Mouse (Mus musculus) kidney, adult 2 months (tissue): ENCODE measurements at regions not wholly inside any gene's neighbourhood (a gene's known extent, or its start where the extent isn't known, plus 50 kb on each side); places are given as distances from the start of the nearest gene placed in this dataset.
A peak's percentile ranks its signal among the peaks of the same experiment; 100 is the strongest.

Source experiments
- DNase-seq: peaks from one replicate; pipeline ENCODE4 v3.0.0; 2021
- H3K27ac ChIP-seq: fragments of 200-500 bp; 2 replicates; pipeline ENCODE4 v1.5.1; 2012; ENCODE audit warnings: low read depth, low read length, control low read depth, inconsistent platforms; ENCODE audit not compliant: insufficient read depth
- H3K27me3 ChIP-seq: fragments of 200-500 bp; replicated peaks from 2 replicates; pipeline ENCODE4 v1.6.1; 2012; ENCODE audit warnings: mild to moderate bottlenecking, moderate library complexity, low read length, inconsistent platforms; ENCODE audit not compliant: control insufficient read depth, insufficient read depth
- H3K36me3 ChIP-seq: fragments of 200-500 bp; 2 replicates; pipeline ENCODE4 v1.6.1; 2012; ENCODE audit warnings: mild to moderate bottlenecking, moderate library complexity, low read length, inconsistent platforms; ENCODE audit not compliant: control insufficient read depth, insufficient read depth
- H3K4me1 ChIP-seq: fragments of 200-500 bp; 2 replicates; pipeline ENCODE4 v1.6.1; 2011; ENCODE audit warnings: low read length; ENCODE audit not compliant: control insufficient read depth, insufficient read depth
- H3K4me3 ChIP-seq: fragments of 200-500 bp; 2 replicates; pipeline ENCODE4 v1.5.1; 2011; ENCODE audit warnings: mild to moderate bottlenecking, low read depth, low read length, control low read depth; ENCODE audit not compliant: insufficient read depth
- CTCF ChIP-seq: fragments of 200-500 bp; conservative IDR thresholded peaks from 2 replicates; pipeline ENCODE4 v1.5.1; 2011; ENCODE audit warnings: low read depth, mild to moderate bottlenecking, control low read depth, low read length, moderate library complexity, mixed read lengths; ENCODE audit not compliant: insufficient read depth, insufficient read length
- POLR2A ChIP-seq: fragments of 200-500 bp; IDR thresholded peaks from one replicate; pipeline ENCODE4 v1.6.1; 2011; ENCODE audit warnings: low read depth, low read length, control low read depth
- WGBS: fragments of 180-500 bp; shearing (Covaris S2); methylation state at CpG from one replicate; pipeline ENCODE4 v1.1.7; 2018; 5-methylcytosine and 5-hydroxymethylcytosine counted together

DNA sequence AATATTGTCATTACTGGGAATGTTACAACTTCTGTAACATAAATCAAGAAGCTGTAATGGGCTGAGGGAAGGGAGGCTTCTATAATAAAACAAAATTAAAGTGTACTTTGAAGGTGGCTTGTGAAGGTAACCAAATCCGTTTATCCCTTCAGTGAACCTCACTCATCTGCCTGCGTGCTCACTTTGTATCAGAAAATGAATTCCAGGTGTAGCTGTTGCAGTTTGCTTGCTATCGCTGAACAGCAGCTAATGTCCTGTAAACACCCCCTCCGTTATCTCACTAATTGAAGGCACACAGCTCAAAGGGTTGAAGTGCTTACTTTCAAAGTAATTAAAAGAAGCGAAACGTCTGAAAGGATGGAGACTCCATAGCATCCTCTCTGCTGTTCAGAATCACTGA, 547.2 kb upstream of the Adam34 start:
- TF ChIP-seq POLR2A (no peak), CTCF (no peak)
- WGBS, result 36% methylated on average over 6 of the region's 6 CpGs
- H3K4me1 ChIP-seq, result no peaks in the 10 kb centered on the region
- H3K27ac ChIP-seq, result no peak overlapping the region
- no peaks in the 10 kb centered on the region for H3K36me3 ChIP-seq
- DNase-seq, result no peak
- H3K27me3 ChIP-seq, result no peaks in the 10 kb centered on the region
- no peak overlapping the region for H3K4me3 ChIP-seq

DNA sequence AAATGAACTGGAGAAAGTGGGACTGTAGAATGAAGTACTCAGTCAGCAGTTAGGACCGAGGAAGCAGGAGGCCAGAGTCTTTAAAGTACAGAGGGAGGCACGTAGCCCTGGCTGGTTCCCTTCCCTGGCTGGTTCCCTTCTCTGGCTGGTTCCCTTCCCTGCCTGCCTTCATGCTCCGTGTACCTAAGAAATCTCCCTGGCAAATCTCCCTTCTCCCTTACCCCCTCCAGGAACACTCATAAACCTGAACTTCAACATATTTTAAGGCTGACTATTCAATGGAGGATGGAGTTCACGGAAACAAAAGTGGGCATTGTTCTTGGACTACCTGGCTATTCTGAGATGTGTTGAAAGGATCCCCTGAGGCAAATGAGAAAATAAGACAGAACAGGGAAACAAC, 551.2 kb upstream of the Adam34 start:
- no peaks in the 10 kb centered on the region for H3K36me3 ChIP-seq
- H3K4me3 ChIP-seq, result no peak overlapping the region
- DNase-seq, result no peak
- WGBS, result 52% methylated on average over 4 of the region's 4 CpGs
- H3K27ac ChIP-seq, result no peak overlapping the region
- H3K4me1 ChIP-seq, result no peaks in the 10 kb centered on the region
- no peaks in the 10 kb centered on the region for H3K27me3 ChIP-seq
- TF ChIP-seq CTCF, result no peak
- no peak for TF ChIP-seq POLR2A

DNA sequence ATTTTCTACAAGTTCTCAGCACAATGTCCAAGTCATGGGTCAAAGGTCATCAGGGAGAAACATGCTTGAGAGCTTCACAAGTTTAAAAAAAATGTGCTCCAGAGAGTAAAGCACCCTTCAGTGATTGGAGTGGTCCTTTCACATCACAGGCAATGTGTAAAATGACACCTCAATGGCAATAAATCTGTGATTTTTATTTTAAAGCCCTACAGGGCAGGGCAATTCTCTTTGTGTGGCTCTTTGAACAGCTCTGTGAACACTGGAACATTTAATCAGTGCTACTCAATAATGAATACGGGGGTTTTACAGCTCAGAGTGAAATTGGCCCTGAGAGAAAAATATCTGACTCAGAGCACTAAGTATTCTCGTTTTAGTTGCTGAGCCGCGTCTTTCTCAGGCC, 563.5 kb upstream of the Adam34 start:
- H3K27me3 ChIP-seq, result no peaks in the 10 kb centered on the region
- peak; percentile 10 for DNase-seq
- no peak for TF ChIP-seq CTCF
- TF ChIP-seq POLR2A, result no peak
- no peak overlapping the region for H3K27ac ChIP-seq
- H3K4me3 ChIP-seq, result no peak overlapping the region
- 29% methylated on average over 4 of the region's 4 CpGs for WGBS
- H3K4me1 ChIP-seq, result no peaks in the 10 kb centered on the region
- no peaks in the 10 kb centered on the region for H3K36me3 ChIP-seq

DNA sequence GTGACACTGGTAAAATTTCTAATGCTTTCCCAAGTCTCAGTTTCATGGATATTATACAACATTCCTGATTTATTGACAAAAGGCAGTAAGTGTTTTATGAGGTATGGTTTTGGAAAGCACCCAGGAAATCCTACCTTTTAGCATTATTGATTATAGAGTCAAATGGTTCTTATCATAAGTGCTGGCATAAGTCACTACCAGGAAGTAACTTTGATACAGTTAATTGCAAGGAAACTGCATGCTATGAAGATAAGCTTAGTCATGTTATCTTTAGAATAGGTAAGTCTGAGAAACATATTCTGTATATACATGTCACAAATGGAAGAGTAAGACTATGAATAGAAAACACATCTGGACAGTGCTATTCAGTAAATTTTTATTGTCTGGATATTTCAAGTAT, 608.4 kb upstream of the Adam34 start:
- no peak for DNase-seq

DNA sequence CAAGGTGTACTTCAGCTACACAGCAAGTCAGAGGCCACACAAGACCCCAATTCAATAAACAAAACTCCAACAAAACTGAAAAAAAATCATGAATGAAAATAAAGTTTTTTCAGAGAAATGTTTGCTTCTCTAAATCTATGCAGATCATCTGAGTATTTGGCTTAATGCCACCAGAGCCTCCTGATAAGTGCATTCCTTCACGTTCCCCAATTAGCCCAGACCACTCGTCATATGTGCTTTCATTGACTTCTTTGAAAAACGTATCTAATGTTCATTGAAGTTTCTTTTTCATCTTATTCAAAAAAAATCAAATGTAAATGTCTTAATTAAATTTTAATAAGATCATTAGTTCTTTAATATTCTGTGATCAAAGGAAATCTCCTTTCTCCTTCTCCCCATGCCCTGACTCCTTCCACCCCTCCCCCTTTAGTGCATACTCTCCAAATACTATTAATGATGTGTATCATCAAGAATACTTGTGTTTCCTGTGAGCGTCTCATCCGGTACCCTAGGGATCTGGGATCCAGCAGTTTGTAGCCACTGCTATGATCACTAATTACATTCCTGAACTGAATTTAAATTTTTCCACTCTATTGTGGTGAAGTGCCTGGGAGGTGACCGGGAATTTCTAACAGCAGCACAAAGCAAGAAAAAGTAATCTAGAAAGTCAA, 600.8 kb upstream of the Fat1 start:
- Histone ChIP-seq H3K27ac (no peak overlapping the region), H3K27me3 (no peaks in the 10 kb centered on the region), H3K4me1 (no peaks in the 10 kb centered on the region), H3K4me3 (no peak overlapping the region), H3K36me3 (no peaks in the 10 kb centered on the region)
- TF ChIP-seq POLR2A (no peak), CTCF (no peak)
- 64% methylated on average over 6 of the region's 6 CpGs for WGBS
- DNase-seq, result no peak

More for the DNA sequence above, 608.4 kb upstream of the Adam34 start:
- Histone ChIP-seq H3K27me3 (no peaks in the 10 kb centered on the region), H3K36me3 (no peaks in the 10 kb centered on the region), H3K4me1 (no peaks in the 10 kb centered on the region), H3K27ac (no peak overlapping the region), H3K4me3 (no peak overlapping the region)
- TF ChIP-seq POLR2A (no peak), CTCF (no peak)

DNA sequence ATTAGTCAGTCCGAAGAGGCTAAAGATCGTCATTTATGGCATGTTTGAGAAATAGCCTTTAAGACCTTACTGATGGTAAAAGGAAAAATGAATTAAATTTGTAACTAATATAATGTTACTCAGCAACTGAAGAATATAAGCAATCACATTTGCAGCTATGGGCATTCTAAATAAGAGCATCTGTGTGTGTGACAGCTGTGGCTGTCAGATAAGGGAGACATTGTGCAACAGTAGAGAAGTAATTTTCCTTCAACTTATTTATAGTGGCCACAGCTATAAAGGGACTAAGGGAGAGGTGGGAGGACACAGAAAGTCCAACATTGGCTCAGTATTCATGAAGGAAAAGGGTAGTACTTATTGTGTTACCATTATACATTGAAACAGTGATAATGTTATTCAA, 591.8 kb upstream of the Fat1 start:
- Histone ChIP-seq H3K27me3 (no peaks in the 10 kb centered on the region), H3K4me3 (no peak overlapping the region), H3K27ac (no peak overlapping the region), H3K4me1 (no peaks in the 10 kb centered on the region), H3K36me3 (no peaks in the 10 kb centered on the region)
- TF ChIP-seq POLR2A (no peak), CTCF (no peak)
- WGBS, result 75% methylated on average over 2 of the region's 2 CpGs
- DNase-seq, result no peak

DNA sequence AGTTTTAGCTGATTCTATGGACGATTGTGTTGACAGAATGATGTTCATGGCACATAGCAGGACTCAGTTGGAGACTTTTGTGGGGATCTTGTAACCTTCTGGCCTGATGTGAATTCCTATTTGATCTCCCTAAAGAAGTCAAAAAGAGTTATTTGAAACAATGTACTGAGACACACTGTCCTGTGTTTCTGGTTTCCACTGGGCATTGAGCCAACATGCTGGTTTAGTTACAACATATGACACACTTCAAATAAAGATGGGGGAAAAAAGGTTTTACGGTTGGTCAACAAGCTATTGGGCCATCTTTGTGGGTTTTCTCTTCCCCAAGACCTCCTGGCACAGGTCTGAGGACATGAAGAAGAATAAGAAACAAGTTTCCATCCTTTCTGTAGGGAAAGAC, 591.3 kb upstream of the Fat1 start:
- H3K27ac ChIP-seq, result no peak overlapping the region
- 68% methylated on average over 2 of the region's 2 CpGs for WGBS
- H3K36me3 ChIP-seq, result no peaks in the 10 kb centered on the region
- H3K27me3 ChIP-seq, result no peaks in the 10 kb centered on the region
- DNase-seq, result no peak
- H3K4me3 ChIP-seq, result no peak overlapping the region
- TF ChIP-seq POLR2A, result no peak
- no peak for TF ChIP-seq CTCF
- H3K4me1 ChIP-seq, result no peaks in the 10 kb centered on the region
